In the genomic region with DNA sequence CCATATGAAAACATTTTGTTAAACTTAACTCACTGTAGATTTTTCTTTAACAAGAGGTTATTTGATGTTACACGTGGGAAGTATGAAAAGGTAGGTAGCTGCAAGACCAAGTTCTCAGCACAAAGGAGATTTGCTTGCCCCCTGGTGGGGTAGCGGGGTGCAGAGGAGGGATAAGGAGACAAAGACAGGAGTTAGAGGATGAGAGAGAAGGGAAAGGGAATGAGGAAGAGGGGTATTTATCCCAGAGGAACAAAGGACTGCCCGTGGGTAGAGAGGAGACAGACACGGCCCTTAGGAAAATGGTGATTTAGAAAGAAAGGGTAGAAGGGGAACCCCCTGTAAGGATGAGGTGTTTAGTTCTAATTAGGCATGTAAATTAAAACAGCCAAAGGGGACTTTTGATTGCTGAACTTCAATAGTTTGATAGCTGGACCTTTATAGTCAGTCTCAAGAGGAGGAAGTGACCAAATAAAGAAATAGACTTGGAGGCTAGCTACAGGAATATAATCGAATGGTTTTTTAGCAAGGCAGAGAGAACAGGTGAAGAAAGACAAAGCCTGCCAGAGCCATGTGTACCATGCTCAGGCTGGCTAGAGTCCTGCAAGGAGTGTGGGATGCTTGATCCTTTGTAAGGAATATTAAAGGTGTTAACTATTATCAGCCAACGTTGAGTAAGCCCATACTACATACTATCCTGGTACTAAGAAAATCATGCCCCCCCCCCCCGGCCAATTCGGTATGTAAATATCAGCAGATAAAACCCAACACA, we compare ENCODE assay signal across 16 mouse cellular contexts. TPM values are rescaled to one million over a fixed set of nuclear protein-coding genes. Genes with fewer than 3 reads are reported as not detected.
DNase-seq lines count a peak whose midpoint lies in the region; ATAC-seq lines count a peak whose summit lies in the region.
"Had no signal": no experiment of that assay in that cellular context is flagged by ENCODE, and none has a peak within 500 bp of the region (broad histone marks: within the 10 kb centered on the region; RNA-seq: fewer than 3 reads in every experiment).

No protein-coding gene starts in this region.

- no peaks in the 10 kb centered on the region for H3K27me3 ChIP-seq in neural tube, embryonic 12.5 days (replicated peaks)
- H3K27me3 ChIP-seq in hindbrain, embryonic 14.5 days (ENCODE audit: control insufficient read depth, insufficient read depth, low read length), result no peaks in the 10 kb centered on the region
- H3K27me3 ChIP-seq in midbrain, embryonic 15.5 days (replicated peaks), result no peaks in the 10 kb centered on the region
- H3K27me3 ChIP-seq: embryonic facial prominence, embryonic 12.5 days; limb, embryonic 13.5 days had no signal

- no peak overlapping the region for H3K4me3 ChIP-seq in neural tube, embryonic 12.5 days
- H3K4me3 ChIP-seq in hindbrain, embryonic 14.5 days (replicated peaks; ENCODE audit: low read length), result peak overlapping the region; percentile 15; the same call in 1 of the 2 replicates
- no peak overlapping the region; the same call in 1 of the 2 replicates for H3K4me3 ChIP-seq in midbrain, embryonic 15.5 days
- H3K4me3 ChIP-seq: embryonic facial prominence, embryonic 12.5 days; limb, embryonic 13.5 days had no signal

- peak; percentile 51 for ATAC-seq in neural tube, embryonic 12.5 days (ENCODE audit: low FRiP score, low read depth)
- ATAC-seq in hindbrain, embryonic 14.5 days (ENCODE audit: low FRiP score), result peak; percentile 36
- peak; percentile 49 for ATAC-seq in midbrain, embryonic 15.5 days (replicated peaks)
- ATAC-seq in activated CD4-positive, CD25-positive, alpha-beta regulatory T cell, adult 4 months, result no peak

- 16% methylated on average over 8 of the region's 8 CpGs for WGBS in neural tube, embryonic 12.5 days
- 10% methylated on average over 8 of the region's 8 CpGs for WGBS in hindbrain, embryonic 14.5 days
- WGBS in midbrain, embryonic 15.5 days, result 13% methylated on average over 8 of the region's 8 CpGs

- H3K27ac ChIP-seq in neural tube, embryonic 12.5 days, result no peak overlapping the region
- H3K27ac ChIP-seq in hindbrain, embryonic 14.5 days, result peak overlapping the region; percentile 73
- H3K27ac ChIP-seq in midbrain, embryonic 15.5 days, result peak overlapping the region; percentile 64
- H3K27ac ChIP-seq: embryonic facial prominence, embryonic 12.5 days; limb, embryonic 13.5 days had no signal

- no peaks in the 10 kb centered on the region for H3K36me3 ChIP-seq in neural tube, embryonic 12.5 days
- no peaks in the 10 kb centered on the region for H3K36me3 ChIP-seq in hindbrain, embryonic 14.5 days (replicated peaks; ENCODE audit: control insufficient read depth, insufficient read depth)
- no peaks in the 10 kb centered on the region for H3K36me3 ChIP-seq in midbrain, embryonic 15.5 days (replicated peaks)
- H3K36me3 ChIP-seq: embryonic facial prominence, embryonic 12.5 days; limb, embryonic 13.5 days had no signal

- H3K9me3 ChIP-seq in neural tube, embryonic 12.5 days, result no peaks in the 10 kb centered on the region
- H3K9me3 ChIP-seq in hindbrain, embryonic 14.5 days (ENCODE audit: control insufficient read depth, low read length), result no peaks in the 10 kb centered on the region
- H3K9me3 ChIP-seq in midbrain, embryonic 15.5 days, result no peaks in the 10 kb centered on the region
- H3K9me3 ChIP-seq: embryonic facial prominence, embryonic 12.5 days; limb, embryonic 13.5 days had no signal

- no peak for DNase-seq in neural tube, embryonic 10.5 days (ENCODE audit: extremely low spot score, low spot score)
- no peak for DNase-seq in hindbrain, embryonic 14.5 days (ENCODE audit: low spot score)
- no peak for DNase-seq in layer of hippocampus, adult 8-10 months (ENCODE audit: low spot score in 2 of 2)
- DNase-seq in right cerebral cortex, postnatal 14 days, result no peak
- DNase-seq in layer of hippocampus, postnatal 25 days (ENCODE audit: extremely low spot score in 1 of 2, low spot score in 1 of 2), result no peak
- DNase-seq: B cell, adult 2 months; cerebellum, adult 2 months; lung, adult 2 months; thymus, postnatal 14 days had no signal

- H3K9ac ChIP-seq in neural tube, embryonic 12.5 days, result no peak overlapping the region
- peak overlapping the region; percentile 41; the same call in 1 of the 2 replicates for H3K9ac ChIP-seq in hindbrain, embryonic 14.5 days
- H3K9ac ChIP-seq in midbrain, embryonic 15.5 days, result no peak overlapping the region
- H3K9ac ChIP-seq: embryonic facial prominence, embryonic 12.5 days; limb, embryonic 13.5 days had no signal

- H3K4me1 ChIP-seq in neural tube, embryonic 12.5 days, result no peaks in the 10 kb centered on the region
- 0 out of 2 replicates have a peak, but pooled peaks cover 6% of the 10 kb centered on the region for H3K4me1 ChIP-seq in hindbrain, embryonic 14.5 days (replicated peaks; ENCODE audit: control insufficient read depth, insufficient read depth, low read length)
- H3K4me1 ChIP-seq in midbrain, embryonic 15.5 days, result peaks cover 9% of the 10 kb centered on the region; the same call in 1 of the 2 replicates
- H3K4me1 ChIP-seq: embryonic facial prominence, embryonic 12.5 days; limb, embryonic 13.5 days had no signal

- peak overlapping the region; percentile 32; the same call in 1 of the 2 replicates for H3K4me2 ChIP-seq in neural tube, embryonic 12.5 days (replicated peaks)
- peak overlapping the region; percentile 49 for H3K4me2 ChIP-seq in hindbrain, embryonic 14.5 days (replicated peaks)
- H3K4me2 ChIP-seq in midbrain, embryonic 15.5 days, result peak overlapping the region; percentile 36
- H3K4me2 ChIP-seq: embryonic facial prominence, embryonic 12.5 days; limb, embryonic 13.5 days had no signal

RNA-seq across cellular contexts. Expression of gene Cyp2b19, which starts 24.2 kb away (rescaled TPM):
- polyA plus RNA-seq in neural tube, embryonic 12.5 days (2016; fragmentation: Nextera tagmentation; extraction: Ambion mirVana), result 0.09 and 0.22 TPM in 2 replicates
- 0.56 and 0.77 TPM in 2 replicates for polyA plus RNA-seq in hindbrain, embryonic 14.5 days (2014; fragmentation: Nextera tagmentation; extraction: Ambion mirVana)
- 0.79 and 1.1 TPM in 2 replicates for polyA plus RNA-seq in midbrain, embryonic 15.5 days (2015; fragmentation: Nextera tagmentation; extraction: Ambion mirVana)
- polyA plus RNA-seq in activated CD4-positive, CD25-positive, alpha-beta regulatory T cell, adult 4 months (2017; shearing (Covaris generic)), result not detected
- not detected for total RNA-seq in layer of hippocampus, adult 8-10 months (2022)
- total RNA-seq in layer of hippocampus, postnatal 25 days (2021), result not detected
- total RNA-seq: heart, adult 8-10 months had no signal
- polyA plus RNA-seq: cerebellum, adult 2 months; limb, embryonic 13.5 days; neural tube, embryonic 11.5 days had no signal

RNA-seq across cellular contexts. Expression of gene Cyp2g1, which starts 27.5 kb away (rescaled TPM):
- not detected in 2 replicates for polyA plus RNA-seq in neural tube, embryonic 12.5 days (2016; fragmentation: Nextera tagmentation; extraction: Ambion mirVana)
- not detected in 2 replicates for polyA plus RNA-seq in hindbrain, embryonic 14.5 days (2014; fragmentation: Nextera tagmentation; extraction: Ambion mirVana)
- not detected in 2 replicates for polyA plus RNA-seq in midbrain, embryonic 15.5 days (2015; fragmentation: Nextera tagmentation; extraction: Ambion mirVana)
- polyA plus RNA-seq in activated CD4-positive, CD25-positive, alpha-beta regulatory T cell, adult 4 months (2017; shearing (Covaris generic)), result not detected
- not detected for total RNA-seq in layer of hippocampus, adult 8-10 months (2022)
- not detected for total RNA-seq in layer of hippocampus, postnatal 25 days (2021)
- total RNA-seq: heart, adult 8-10 months had no signal
- polyA plus RNA-seq: cerebellum, adult 2 months; embryonic facial prominence, embryonic 12.5 days; limb, embryonic 13.5 days; lung, adult 2 months; neural tube, embryonic 11.5 days had no signal

RNA-seq across cellular contexts. Expression of gene Cyp2a5, which starts 53.9 kb away (rescaled TPM):
- polyA plus RNA-seq in neural tube, embryonic 12.5 days (2016; fragmentation: Nextera tagmentation; extraction: Ambion mirVana), result 0.27 TPM in 1 of 2 replicates, not detected in the other
- 1.3 TPM in 2 replicates for polyA plus RNA-seq in hindbrain, embryonic 14.5 days (2014; fragmentation: Nextera tagmentation; extraction: Ambion mirVana)
- 0.60 and 1.3 TPM in 2 replicates for polyA plus RNA-seq in midbrain, embryonic 15.5 days (2015; fragmentation: Nextera tagmentation; extraction: Ambion mirVana)
- not detected for polyA plus RNA-seq in activated CD4-positive, CD25-positive, alpha-beta regulatory T cell, adult 4 months (2017; shearing (Covaris generic))
- total RNA-seq in layer of hippocampus, adult 8-10 months (2022), result not detected
- not detected for total RNA-seq in layer of hippocampus, postnatal 25 days (2021)
- polyA plus RNA-seq: cerebellum, adult 2 months; embryonic facial prominence, embryonic 12.5 days; limb, embryonic 13.5 days; neural tube, embryonic 11.5 days had no signal
